Mouse (Mus musculus) left cerebral cortex, postnatal 10 days (tissue): Measurements from ENCODE around the gene Eva1a. TPM values are rescaled to one million over a fixed set of nuclear protein-coding genes. Genes with fewer than 3 reads are reported as not detected.

Experiments
- DNase-seq, 2 experiments: peaks; one replicate each; pipeline ENCODE4 v3.0.0; 2021 to 2022; ENCODE audit warnings: low spot score in 2 of 2, mixed read lengths in 1 of 2; ENCODE audit errors: extremely low spot score in 1 of 2
- intact Hi-C: fragments of 180-260 bp; cut with DNase I; formaldehyde crosslinking; loops from one replicate; pipeline ENCODE4 v1.15.1; 2025
- total RNA-seq, 2 experiments: library from RNA; stranded (reverse); gene quantifications; 2 replicates each; pipeline ENCODE4 v1.2.3; 2021

Eva1a gene
- 1 to 10 TPM; 6.8 to 9.0 TPM for total RNA-seq

DNA sequence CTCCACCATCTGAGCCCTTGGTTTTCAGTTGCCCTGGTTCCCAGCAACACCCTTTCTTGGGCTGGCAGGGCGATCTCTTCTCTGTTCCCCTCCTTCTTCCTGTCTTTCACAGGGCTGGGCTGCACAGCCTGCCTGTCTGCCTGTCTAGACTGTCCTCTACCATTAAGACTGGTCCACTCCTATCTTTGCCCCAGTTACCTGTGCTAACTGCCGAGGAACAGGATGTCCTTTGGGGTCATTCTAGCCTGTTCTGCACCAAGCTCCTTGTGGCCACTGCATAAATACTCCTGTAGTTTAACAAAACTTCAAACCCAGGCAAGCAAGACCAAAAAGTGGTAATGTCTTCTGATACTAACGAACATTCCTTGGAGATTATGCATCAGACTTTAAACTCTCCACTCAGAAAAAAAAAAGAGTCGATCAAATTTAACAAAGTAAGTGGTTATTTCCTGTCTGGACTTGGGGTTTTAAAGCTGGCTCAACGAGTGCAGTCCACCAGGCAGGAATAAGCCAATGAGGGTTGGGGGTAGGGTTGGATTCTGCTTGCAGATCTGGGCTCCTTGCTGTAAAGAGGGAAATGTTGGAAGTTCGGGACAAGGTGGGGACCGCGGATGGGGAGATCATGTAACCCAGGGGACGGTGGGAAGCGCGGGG is at the start of gene Eva1a:
TSS of gene Eva1a (plus strand) at position 210 of the 654 bp plus-strand sequence.
- intact Hi-C loops = loop anchor here (5.0 kb wide), 1 partner anchor 54 kb away; no protein-coding TSS in a partner anchor
- DNase-seq = no peak

DNA sequence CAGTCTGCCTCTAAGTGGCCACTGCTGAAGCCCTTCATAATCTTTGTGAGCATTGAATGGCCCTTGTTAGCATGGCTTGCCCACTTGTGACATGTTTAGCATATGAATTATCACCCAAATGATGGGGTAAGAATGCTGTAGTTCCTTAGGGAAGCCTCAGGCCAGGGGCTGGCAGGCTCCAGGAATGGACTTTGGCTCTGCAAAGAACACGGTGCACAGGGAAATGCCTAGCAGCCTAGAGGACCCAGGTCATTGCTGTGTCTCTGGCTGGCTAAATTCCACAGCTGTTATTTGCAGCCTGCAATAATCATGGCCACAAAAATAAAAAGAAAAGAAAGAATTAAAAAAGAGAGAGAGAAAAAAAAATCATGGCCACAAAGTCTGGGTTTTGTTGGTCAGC is 28.5 kb upstream of the Eva1a start:
- intact Hi-C loops = no loop called here
- DNase-seq = no peak

DNA sequence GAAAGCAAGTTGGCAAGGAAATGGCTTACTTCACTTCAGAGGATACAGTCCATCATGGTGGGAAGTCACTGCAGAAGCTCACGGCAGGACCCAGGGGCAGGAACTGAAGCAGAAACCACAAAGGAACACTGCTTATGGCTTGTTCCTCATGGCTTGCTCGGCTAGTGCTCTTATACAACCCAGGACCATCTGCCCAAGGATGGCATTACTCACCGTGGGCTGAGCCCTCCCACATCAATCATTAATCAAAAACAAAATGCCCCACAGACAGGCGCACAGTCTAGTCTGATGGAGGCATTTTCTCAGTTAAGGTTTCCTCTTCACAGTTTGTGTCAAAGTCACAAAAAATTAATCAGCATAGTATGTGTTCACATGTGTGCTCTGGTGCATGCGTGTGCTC is 19.8 kb upstream of the Eva1a start:
- no peak for DNase-seq
- intact Hi-C loops = no loop called here

DNA sequence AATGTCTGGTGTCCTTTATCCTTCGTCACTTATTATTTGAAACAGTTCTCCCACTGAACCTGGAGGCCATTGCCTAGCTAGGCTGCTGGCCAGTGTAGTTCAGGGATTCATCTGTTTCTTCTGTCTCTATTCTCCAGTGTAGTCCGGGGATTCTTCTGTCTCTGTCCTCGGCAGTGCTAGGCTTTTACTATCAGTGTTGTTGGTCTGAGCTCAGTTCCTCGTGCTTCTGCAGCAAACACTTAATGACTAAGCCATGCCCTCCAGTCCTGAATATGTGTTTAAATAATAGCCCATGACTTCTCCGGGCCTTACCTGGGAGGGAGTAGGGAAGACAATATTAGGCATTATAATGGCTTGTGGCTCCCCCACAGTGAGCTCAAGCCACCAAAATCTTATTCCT is 19.3 kb upstream of the Eva1a start:
- intact Hi-C loops = no loop called here
- DNase-seq = no peak

DNA sequence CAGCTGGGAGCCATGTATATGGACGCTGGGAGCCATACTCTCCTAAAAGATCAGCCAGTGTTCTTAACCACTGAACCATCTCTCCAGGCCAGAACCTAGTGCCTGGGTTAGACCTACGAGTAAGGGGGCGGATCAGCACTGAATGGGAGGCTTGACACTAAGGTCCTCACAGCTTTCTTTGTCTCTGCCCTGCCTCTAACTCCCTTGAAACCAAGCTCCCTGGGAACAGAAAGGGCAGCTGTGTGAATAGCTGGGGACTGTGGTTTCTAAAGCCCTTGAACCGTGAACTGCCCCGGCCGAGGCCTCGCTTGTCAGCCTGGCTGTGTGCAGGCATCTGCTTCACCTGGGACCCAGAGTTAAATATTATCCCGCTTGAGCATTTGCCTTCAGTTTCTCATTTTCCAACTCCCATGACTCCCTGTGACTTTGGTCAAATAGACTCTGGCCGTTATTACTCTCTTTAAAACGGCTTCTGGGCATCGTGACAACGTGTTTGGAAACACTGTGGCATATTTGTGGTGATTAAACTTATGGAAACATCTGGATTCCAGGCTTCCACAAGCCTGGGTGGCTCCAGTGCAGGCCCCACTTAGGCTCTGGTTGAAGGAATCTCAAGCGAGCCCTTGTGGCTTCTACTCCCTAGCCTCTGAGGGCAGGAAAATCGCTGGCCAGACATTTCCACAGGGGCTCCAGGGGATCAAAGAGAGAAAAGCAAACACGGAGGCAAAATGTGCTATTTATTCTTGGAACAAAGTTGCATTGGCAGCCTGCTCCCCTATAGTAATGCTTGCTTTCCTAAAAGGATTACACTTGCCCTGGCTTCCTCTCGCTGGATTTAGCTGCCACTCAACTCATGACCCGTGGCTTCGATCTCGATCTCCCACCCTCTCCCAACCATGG is 11.0 kb upstream of the Eva1a start:
- DNase-seq = no peak
- intact Hi-C loops = no loop called here

DNA sequence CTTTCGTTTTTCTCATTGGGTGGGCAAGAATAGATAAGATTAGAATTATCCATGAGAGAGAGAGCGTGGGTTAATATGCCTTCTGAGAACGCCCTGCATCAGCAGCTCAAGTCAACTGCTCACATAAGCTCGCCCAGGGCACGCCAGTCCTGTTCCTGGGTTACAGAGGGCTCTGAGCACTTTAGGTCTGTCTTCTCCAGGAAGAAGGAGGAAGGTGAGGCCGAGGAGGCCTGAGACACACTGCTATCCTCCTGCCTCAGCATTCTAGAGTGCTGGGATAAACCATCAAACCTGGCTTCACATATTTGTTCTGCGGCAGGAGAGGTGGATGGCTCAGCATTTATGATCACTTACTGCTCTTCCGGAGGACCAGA is 10.3 kb upstream of the Eva1a start:
- DNase-seq = no peak
- intact Hi-C loops = no loop called here

DNA sequence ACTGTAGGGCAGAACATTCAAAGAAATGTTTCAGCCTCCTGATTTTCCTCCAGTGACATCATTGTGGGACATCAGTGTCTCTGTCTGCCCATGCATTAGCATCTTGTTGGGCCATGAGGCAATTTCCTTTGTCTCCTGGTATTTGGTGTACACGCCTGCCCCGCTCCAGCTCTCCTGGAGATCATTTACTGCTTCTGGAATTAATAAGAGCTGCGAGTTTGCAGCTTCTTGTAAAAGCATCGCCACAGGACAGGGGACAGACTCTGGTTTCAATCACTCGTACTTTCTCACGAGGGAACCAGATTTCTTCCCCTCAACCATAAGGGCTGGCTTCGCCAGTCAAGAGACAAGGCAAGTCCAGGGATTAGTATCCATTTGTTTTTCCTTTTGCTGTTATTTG is 3.6 kb upstream of the Eva1a start:
- intact Hi-C loops = no loop called here
- DNase-seq = no peak

DNA sequence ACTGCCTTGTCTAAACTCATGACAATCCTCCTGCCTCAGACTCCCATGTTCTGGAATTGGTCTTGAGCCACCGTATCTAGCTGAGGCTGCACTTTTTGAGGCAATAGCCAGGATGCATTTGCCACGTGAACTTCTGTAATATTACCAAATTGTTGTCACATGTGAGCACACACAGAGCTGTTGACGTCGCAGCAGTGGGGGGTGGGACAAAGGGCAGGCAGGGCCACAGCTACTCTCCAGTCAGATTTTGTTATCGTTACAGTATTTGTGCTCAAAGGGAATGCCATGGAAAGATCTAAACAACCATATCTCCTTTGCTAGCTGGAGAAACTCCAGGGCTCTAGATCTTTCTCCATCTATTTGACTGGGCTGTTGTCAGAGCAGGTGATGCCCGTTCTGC is 1.6 kb upstream of the Eva1a start:
- no peak for DNase-seq
- intact Hi-C loops = no loop called here

DNA sequence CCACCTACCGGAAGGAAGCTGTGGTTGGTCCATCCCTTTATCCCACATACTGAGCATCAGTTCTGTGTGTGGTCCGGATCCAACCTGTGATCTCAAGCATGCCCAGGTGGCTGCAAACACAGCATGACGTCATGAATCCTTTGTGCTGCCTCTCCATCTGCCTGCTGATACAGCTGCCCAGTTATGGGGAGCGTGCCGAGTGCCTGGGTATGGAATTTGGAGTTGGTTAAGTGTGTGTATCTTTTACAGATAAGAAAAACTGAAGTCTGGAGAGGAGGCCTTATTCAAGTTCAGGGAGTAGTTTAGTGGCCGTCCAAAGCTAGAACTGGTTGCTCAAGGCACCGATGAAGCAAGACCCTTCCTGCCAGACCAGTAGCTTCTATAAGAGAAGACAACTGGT is 875 bp upstream of the Eva1a start:
- intact Hi-C loops = loop anchor here (5.0 kb wide), 1 partner anchor 53 kb away; no protein-coding TSS in a partner anchor

DNA sequence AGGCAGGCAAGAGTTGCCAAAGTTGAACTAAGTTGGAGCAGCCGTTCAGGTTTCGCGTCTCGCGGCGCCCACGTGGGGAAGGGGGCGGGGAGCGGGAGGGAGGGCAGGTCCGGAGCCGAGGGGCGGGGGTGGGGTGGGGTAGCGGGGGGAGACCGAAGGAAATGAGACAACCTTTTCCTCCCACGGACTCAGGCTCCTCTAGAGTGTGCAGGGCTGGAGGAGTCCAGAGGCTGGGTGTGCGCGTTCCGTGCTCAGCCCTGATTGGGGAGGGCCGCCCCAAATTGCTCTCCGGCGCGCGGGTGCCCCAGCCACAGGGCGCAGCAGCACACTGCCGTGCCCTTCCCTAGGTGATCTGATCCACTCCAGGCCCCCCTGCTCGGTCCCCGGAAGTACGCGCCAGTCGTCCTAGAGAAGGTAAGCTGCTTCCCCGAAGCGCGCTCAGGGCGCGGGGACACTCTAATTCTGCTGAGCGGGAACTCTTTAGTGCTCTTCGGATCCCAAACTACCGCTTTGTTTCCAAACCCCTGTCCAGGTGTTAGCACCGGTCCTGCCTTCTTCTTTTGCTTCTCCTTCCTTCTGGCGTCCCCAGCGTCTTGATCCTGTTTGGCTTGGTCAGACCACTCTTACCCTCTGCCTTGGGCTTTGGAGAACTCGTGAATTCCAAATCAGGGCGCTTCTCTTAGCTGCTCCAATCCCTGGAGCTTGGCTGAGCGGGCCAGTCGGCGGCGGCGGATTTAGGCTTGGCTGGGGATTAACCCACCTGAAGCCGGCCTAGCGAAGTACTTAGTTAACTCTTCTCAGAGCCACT is 849 bp downstream of the Eva1a start:
- peak in 1 of 2 experiments; percentile 60 for DNase-seq
- intact Hi-C loops = loop anchor here (5.0 kb wide), 1 partner anchor 54 kb away; no protein-coding TSS in a partner anchor

More for the DNA sequence above, 875 bp upstream of the Eva1a start:
- no peak for DNase-seq

DNA sequence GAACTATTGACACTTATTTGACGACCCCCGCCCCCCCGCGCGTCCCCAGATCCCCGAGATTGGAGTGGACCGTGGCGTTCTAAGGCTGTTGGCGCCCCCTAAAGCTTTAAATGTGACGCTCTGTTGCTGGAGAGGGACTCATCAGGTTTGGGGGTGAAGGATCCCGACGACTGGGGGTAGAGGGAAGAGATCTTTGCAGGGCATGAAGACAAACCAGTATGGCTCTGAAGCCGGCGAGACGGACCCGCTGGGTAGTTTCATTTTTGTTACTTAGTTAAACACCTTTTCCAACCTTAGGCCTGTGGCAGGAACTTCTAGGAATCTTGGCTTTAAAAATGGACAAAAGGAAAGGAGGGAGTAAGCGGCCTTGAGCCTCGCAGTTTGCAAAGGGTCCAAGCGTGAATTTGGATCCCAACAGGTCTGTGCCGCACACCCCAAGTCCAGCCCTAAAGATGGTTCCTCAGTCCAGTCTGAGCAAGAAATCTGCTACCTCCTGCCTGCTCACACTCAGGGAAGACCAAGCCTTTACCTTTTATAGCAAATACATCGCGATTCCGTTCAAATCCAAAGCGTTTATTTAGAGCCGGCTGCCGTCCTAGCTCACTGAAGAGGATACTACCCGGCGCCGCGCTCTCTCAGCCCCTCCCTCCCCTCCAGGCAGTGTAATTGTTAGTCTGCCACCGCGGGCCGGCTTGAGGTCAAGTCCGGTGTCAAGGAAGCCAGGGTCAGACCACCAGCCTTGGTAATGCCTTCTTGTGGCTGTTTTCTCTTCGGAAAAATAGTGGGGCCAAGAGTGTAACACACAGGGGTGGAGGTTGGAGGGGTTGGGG is 1.7 kb downstream of the Eva1a start:
- peak; percentile 7 to 53 for DNase-seq
- intact Hi-C loops = loop anchor here (5.0 kb wide), 1 partner anchor 55 kb away; no protein-coding TSS in a partner anchor

DNA sequence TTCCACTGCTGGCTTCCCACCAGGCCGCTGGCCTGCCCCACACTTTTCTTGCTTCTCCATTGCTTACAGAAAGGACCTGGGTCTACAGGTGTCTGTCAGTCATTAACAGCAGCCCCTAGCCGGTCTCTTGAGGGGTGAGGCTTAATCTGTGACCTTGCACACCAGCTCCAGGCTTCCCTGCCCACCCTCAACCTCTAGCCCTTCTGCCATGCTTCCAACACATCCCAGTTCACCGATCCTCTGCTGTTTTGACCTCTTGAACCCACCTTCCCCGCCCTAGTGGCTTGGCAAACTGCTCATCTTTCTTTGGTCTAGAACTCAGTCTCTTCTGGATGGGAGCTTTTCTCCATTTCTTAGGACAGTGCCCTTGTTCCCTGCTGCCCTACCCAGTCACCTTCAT is 2.8 kb downstream of the Eva1a start:
- intact Hi-C loops = loop anchor here (5.0 kb wide), 1 partner anchor 56 kb away; no protein-coding TSS in a partner anchor
- DNase-seq = no peak

DNA sequence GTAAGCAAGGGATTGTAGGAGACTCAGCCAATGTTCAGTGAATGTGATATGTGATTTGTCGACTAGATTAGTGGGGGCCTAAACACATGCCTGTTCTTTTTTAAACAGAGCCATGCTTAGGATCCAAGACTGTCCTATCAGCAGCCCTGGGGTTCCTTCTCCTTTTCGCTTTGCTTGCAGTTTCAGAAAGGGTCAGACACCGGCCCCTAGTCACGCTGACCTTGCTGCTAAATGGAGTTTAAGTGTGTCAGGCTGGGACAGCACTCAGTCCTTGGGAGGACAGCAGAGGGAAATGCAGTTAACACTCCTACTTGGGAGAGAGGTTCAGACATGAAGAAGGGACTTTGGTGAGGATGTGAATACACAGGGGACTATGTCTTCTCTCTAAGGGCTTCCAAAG is 3.7 kb downstream of the Eva1a start:
- intact Hi-C loops = loop anchor here (5.0 kb wide), 1 partner anchor 57 kb away; no protein-coding TSS in a partner anchor
- DNase-seq = no peak

DNA sequence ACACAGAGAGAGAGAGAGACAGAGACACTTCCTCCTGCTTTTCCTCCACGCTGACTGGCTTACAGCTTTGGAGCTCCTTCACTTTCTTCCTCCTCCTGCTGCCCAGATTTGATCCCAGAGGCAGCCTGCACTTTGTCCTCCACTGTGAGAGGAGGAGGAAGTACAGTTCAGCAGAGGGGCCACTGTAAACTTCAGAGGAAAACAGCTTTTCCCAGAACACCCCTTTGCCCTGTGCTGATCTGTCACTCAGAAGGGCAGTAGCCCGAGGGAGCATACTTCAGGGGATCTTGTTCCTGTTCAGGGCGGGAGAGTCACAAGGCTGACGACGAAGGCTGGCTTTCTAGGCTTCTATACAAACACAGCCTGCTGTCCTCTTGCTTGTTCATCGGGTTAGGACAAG is 7.1 kb downstream of the Eva1a start:
- intact Hi-C loops = no loop called here
- DNase-seq = no peak

DNA sequence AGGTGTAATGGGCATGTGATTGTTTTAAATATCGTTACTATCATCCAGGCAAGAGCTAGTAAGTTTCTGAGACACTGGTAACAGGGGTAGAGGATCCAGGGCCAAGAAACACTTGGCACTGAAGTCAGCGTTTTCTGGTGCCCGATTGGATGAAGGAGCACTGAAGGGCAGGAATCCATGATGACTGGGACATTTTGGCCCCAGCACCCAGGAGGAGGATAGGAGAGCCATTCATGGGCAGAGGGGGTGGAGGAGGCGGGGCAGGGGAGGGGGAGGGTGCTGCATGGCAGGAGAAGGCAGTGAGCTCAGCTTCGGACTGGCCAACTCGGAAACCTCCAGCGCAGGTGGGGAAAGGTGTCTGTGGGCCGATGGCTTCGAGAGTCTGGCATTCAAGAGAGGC is 9.4 kb downstream of the Eva1a start:
- DNase-seq = no peak
- intact Hi-C loops = no loop called here

DNA sequence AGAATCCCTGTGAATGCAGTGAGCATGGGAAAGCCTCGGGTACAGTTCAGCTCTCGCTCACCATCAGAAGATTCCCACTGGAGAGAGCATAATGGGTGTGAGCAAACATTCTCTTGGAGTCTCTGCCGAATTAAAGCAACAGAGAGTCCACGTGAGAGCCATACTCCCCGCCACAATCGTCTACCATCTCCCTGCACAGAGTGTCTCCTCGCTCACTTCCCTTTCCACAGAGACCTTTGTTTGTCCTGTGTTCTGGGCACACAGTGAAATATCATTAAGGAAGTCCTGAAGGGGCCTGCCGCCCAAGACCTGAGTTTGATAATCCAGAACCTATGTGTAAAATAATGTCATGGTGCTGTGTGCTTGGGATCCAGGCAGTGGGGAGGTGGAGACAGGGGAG is 10.7 kb downstream of the Eva1a start:
- DNase-seq = no peak

DNA sequence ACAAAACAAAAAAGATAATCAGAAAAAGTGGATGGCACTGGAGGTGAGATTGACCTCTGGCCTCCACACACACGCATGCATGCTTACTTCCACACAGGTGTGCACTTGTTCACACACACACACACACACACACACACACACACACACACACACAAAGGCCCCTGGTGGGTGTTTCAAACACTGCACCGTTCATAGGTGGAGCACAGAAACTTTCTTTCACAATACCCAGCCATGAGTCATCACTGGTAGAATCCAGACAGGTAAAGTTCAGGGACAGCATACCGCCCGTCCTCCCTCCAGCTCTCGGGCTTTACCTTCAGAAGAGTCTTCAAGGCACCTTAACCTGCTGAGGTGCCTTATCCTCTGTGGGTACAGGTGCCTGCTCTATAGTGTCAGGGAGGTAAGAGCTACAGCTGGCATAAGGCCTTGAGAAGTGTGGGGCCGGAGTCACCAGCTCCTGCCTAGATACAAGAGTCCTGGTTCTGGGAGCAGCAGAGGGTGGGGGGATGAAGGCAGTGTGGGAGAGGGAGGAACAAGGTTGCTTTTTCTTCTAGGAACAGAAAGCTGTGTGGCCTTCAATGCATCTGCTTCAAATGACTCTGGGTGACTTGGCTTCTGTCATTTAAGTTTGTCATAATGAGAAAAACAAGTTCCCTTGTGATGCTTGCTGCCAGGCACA is 11.3 kb downstream of the Eva1a start:
- intact Hi-C loops = no loop called here
- no peak for DNase-seq

More for the DNA sequence above, 10.7 kb downstream of the Eva1a start:
- intact Hi-C loops = no loop called here

DNA sequence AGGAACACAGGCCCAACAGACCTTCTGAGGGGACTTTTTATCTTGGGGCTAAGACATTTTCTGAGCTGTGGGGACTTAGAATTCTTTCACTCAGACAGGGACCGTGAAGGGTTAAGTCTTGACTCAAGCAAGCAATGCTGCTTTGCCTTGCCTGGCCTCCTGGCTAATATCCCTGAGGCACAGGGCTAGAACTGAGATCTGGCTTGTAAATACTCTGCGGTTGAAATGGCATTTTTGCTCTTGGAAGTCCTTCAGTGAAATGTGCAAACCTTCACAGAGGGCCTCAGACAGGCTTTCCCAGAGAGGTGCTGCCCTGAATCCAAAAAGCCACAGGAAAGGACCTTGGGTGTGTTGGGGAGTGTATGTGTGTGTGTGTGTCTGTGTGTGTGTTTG is 11.9 kb downstream of the Eva1a start:
- intact Hi-C loops = no loop called here

More for the DNA sequence above, 11.9 kb downstream of the Eva1a start:
- no peak for DNase-seq
